Mouse (Mus musculus): Measurements from ENCODE around the gene Gm10024. TPM values are rescaled to one million over a fixed set of nuclear protein-coding genes. Genes with fewer than 3 reads are reported as not detected.
A peak's percentile ranks its signal among the peaks of the same experiment; 100 is the strongest.
"Not testable (repeated sequence)": the region's sequence is repeated elsewhere in the genome, so short reads cannot be mapped to it uniquely, and the experiment has no call there.

Gene Gm10024
- polyA plus RNA-seq, 1 experiment: not detected

DNA sequence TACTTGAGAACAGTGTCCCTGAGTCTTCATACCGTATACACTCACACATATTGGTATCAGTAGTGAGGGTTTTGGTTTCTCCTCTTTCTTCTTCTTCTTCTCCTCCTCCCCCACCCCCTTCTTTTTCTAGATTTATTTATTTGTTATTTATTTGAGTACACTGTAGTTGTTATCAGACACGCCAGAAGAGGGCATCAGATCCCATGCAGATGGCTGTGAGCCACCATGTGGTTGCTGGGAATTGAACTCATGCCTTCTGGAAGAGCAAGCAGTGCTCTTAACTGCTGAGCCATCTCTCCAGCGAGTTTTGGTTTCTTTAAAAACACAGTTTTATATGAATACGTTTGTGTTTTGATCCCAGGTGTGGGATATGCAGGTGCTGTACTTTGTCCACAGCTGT is 17.0 kb downstream of the Gm10024 start:
- H3K36me3 ChIP-seq (ENCODE audit: control insufficient read depth, insufficient read depth, low read length): no peaks in the 10 kb centered on the region
- TF ChIP-seq CTCF (IDR thresholded peaks at IDR 0.05; ENCODE audit: extremely low read depth, insufficient read length, insufficient replicate concordance, low read depth, low read length) (no peak), POLR2A (IDR thresholded peaks at IDR 0.05; ENCODE audit: low read depth, low read length) (no peak)
- no peaks in the 10 kb centered on the region for H3K27me3 ChIP-seq (ENCODE audit: control insufficient read depth, insufficient read depth, low read length)
- 39% methylated on average over 4 of the region's 4 CpGs for WGBS
- H3K4me1 ChIP-seq (ENCODE audit: control insufficient read depth, insufficient read depth, insufficient read length, low read length): no peaks in the 10 kb centered on the region
- H3K27ac ChIP-seq (ENCODE audit: insufficient read depth, low read depth, low read length): no peak overlapping the region
- no peak overlapping the region for H3K4me3 ChIP-seq (ENCODE audit: low read depth, low read length)

- Histone ChIP-seq H3K27ac (ENCODE audit: insufficient read depth, low read depth, low read length) (no peak overlapping the region), H3K4me1 (ENCODE audit: control insufficient read depth, insufficient read depth, insufficient read length, low read length) (no peaks in the 10 kb centered on the region), H3K36me3 (ENCODE audit: control insufficient read depth, insufficient read depth, low read length) (no peaks in the 10 kb centered on the region), H3K4me3 (ENCODE audit: low read depth, low read length) (no peak overlapping the region), H3K27me3 (ENCODE audit: control insufficient read depth, insufficient read depth, low read length) (no peaks in the 10 kb centered on the region)
- 58% methylated on average over 4 of the region's 4 CpGs for WGBS
- TF ChIP-seq CTCF (IDR thresholded peaks at IDR 0.05; ENCODE audit: extremely low read depth, insufficient read length, insufficient replicate concordance, low read depth, low read length) (peak; percentile 52; the same call in 1 of the 2 replicates), POLR2A (IDR thresholded peaks at IDR 0.05; ENCODE audit: low read depth, low read length) (no peak)
Measured at GRCm38 (mm10) chr10:77729241-77729640, 18.0 kb downstream of the Gm10024 start.

DNA sequence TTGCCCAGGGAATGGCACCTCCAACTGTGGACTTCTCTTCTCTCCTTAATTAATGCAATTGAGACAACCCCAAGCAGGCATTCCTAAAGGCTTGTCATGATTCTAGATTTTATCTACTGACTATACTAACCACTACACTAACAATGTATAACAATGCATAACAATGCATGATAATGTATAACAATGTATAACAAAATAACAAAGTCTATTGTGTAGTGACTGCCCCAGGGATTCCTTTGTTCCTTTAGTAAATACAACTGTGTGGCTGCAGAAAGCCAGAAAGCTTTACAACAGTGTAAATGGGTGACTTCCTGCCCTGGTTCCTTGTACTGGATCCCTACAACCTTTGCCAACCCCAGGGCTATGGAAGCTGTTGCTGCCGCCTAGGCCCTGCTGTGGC is 24.7 kb downstream of the Gm10024 start:
- Histone ChIP-seq H3K4me3 (ENCODE audit: low read depth, low read length) (no peak overlapping the region), H3K36me3 (ENCODE audit: control insufficient read depth, insufficient read depth, low read length) (no peaks in the 10 kb centered on the region), H3K27ac (ENCODE audit: insufficient read depth, low read depth, low read length) (no peak overlapping the region), H3K4me1 (ENCODE audit: control insufficient read depth, insufficient read depth, insufficient read length, low read length) (no peaks in the 10 kb centered on the region), H3K27me3 (ENCODE audit: control insufficient read depth, insufficient read depth, low read length) (no peaks in the 10 kb centered on the region)
- WGBS: 95% methylated on average over 1 of the region's 1 CpGs
- TF ChIP-seq POLR2A (IDR thresholded peaks at IDR 0.05; ENCODE audit: low read depth, low read length): no peak
- TF ChIP-seq CTCF (IDR thresholded peaks at IDR 0.05; ENCODE audit: extremely low read depth, insufficient read length, insufficient replicate concordance, low read depth, low read length): no peak

- Histone ChIP-seq H3K36me3 (ENCODE audit: control insufficient read depth, insufficient read depth, low read length) (no peaks in the 10 kb centered on the region), H3K27ac (ENCODE audit: insufficient read depth, low read depth, low read length) (no peak overlapping the region), H3K4me3 (ENCODE audit: low read depth, low read length) (no peak overlapping the region), H3K4me1 (ENCODE audit: control insufficient read depth, insufficient read depth, insufficient read length, low read length) (no peaks in the 10 kb centered on the region), H3K27me3 (ENCODE audit: control insufficient read depth, insufficient read depth, low read length) (no peaks in the 10 kb centered on the region)
- TF ChIP-seq POLR2A (IDR thresholded peaks at IDR 0.05; ENCODE audit: low read depth, low read length) (no peak), CTCF (IDR thresholded peaks at IDR 0.05; ENCODE audit: extremely low read depth, insufficient read length, insufficient replicate concordance, low read depth, low read length) (no peak)
- 79% methylated on average over 4 of the region's 4 CpGs for WGBS
Measured at GRCm38 (mm10) chr10:77738929-77739328, 27.7 kb downstream of the Gm10024 start.

- not testable (repeated sequence) for H3K36me3 ChIP-seq (ENCODE audit: control insufficient read depth, insufficient read depth, low read length); H3K4me1 ChIP-seq (ENCODE audit: control insufficient read depth, insufficient read depth, insufficient read length, low read length); H3K27ac ChIP-seq (ENCODE audit: insufficient read depth, low read depth, low read length); H3K4me3 ChIP-seq (ENCODE audit: low read depth, low read length); H3K27me3 ChIP-seq (ENCODE audit: control insufficient read depth, insufficient read depth, low read length)
- WGBS: 51% methylated on average over 4 of the region's 5 CpGs
Measured at GRCm38 (mm10) chr10:77741924-77742688, 30.8 kb downstream of the Gm10024 start, which contains the start of gene Gm18596. Gene Gm18596 (minus strand): TSS chr10:77742638.

DNA sequence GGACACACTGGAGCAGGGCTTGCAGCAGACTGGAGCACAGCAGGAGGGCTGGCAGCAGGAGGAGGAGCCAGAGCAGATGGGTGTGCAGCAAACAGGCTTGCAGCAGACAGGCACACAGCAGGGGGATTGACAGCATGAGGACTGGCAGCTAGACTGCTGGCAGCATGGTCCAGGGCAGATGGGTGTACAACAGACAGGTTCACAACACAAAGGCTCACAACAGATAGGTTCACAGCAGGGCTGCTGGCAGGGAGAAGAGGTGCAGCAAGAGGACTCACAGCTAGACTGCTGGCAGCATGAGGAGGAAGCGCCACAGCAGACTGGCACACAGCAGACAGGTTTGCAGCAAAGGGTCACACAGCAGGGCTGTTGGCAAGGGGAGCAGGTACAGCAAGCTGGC is 39.4 kb downstream of the Gm10024 start:
- H3K27me3 ChIP-seq (ENCODE audit: control insufficient read depth, insufficient read depth, low read length); H3K4me1 ChIP-seq (ENCODE audit: control insufficient read depth, insufficient read depth, insufficient read length, low read length); H3K27ac ChIP-seq (ENCODE audit: insufficient read depth, low read depth, low read length); H3K4me3 ChIP-seq (ENCODE audit: low read depth, low read length); H3K36me3 ChIP-seq (ENCODE audit: control insufficient read depth, insufficient read depth, low read length): not testable (repeated sequence)
- WGBS: 84% methylated on average over 1 of the region's 1 CpGs

- not testable (repeated sequence) for H3K4me3 ChIP-seq (ENCODE audit: low read depth, low read length); H3K27ac ChIP-seq (ENCODE audit: insufficient read depth, low read depth, low read length); H3K4me1 ChIP-seq (ENCODE audit: control insufficient read depth, insufficient read depth, insufficient read length, low read length); H3K27me3 ChIP-seq (ENCODE audit: control insufficient read depth, insufficient read depth, low read length); H3K36me3 ChIP-seq (ENCODE audit: control insufficient read depth, insufficient read depth, low read length)
- 60% methylated on average over 1 of the region's 1 CpGs for WGBS
Measured at GRCm38 (mm10) chr10:77751254-77751653, 40.0 kb downstream of the Gm10024 start, which contains the start of gene Gm9736. Gene Gm9736 (minus strand): TSS chr10:77751354.

DNA sequence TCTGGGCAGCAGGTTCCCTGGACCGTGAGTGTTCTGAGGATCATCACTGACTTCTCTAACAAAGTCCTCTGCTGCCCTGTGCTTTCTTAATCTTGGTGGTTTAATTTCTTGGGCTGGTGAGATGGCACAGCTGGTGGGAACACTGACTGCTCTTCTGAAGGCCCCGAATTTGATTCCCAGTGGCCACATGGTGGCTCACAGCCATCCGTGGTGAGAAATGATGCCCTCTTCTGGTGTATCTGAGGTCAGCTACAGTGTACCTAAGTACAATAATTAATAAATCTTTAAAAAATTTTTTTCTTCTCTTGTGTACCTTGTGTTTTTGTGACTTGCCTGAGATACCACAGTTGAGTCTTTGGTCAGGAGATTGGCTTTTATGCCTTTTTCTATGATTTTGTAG is 41.1 kb downstream of the Gm10024 start:
- WGBS: 56% methylated on average over 3 of the region's 3 CpGs
- not testable (repeated sequence) for H3K36me3 ChIP-seq (ENCODE audit: control insufficient read depth, insufficient read depth, low read length)

More for the DNA sequence above, 41.1 kb downstream of the Gm10024 start:
- H3K4me3 ChIP-seq (ENCODE audit: low read depth, low read length); H3K27ac ChIP-seq (ENCODE audit: insufficient read depth, low read depth, low read length); H3K4me1 ChIP-seq (ENCODE audit: control insufficient read depth, insufficient read depth, insufficient read length, low read length); H3K27me3 ChIP-seq (ENCODE audit: control insufficient read depth, insufficient read depth, low read length): not testable (repeated sequence)

Measured in small intestine, adult 2 months (tissue).